Mouse (Mus musculus) embryonic fibroblast, embryonic 13.5 days (primary cell): ENCODE data around the gene Tmem263. TPM values are rescaled to one million over a fixed set of nuclear protein-coding genes. Genes with fewer than 3 reads are reported as not detected.

Experiments
- H3K27ac ChIP-seq: 2 replicates; pipeline ENCODE4 v1.5.1; 2012; ENCODE audit warnings: low read length, control low read depth, inconsistent platforms; ENCODE audit not compliant: insufficient read depth
- H3K4me1 ChIP-seq: 2 replicates; pipeline ENCODE4 v1.6.1; 2011; ENCODE audit warnings: low read length; ENCODE audit not compliant: control insufficient read depth, insufficient read depth
- H3K4me3 ChIP-seq: 2 replicates; pipeline ENCODE4 v1.5.1; 2011; ENCODE audit warnings: mild to moderate bottlenecking, control low read depth, low read length; ENCODE audit not compliant: insufficient read depth
- CTCF ChIP-seq: IDR thresholded peaks from 2 replicates; pipeline ENCODE4 v1.5.1; 2011; ENCODE audit warnings: mild to moderate bottlenecking, control low read depth, low read length, moderate library complexity, borderline replicate concordance; ENCODE audit not compliant: insufficient read depth
- POLR2A ChIP-seq: IDR thresholded peaks from 2 replicates; pipeline ENCODE4 v1.6.1; 2011; ENCODE audit warnings: low read depth, mild to moderate bottlenecking, control low read depth, low read length, moderate library complexity
- polyA plus RNA-seq: library from polyadenylated mRNA; stranded (reverse); fragments of >200 nt; gene quantifications from 2 replicates; pipeline ENCODE4 v1.2.4, GENCODE M21; 2011; ENCODE audit warnings: low read depth; ENCODE audit not compliant: missing spikeins, insufficient read length

The Tmem263 gene
- polyA plus RNA-seq, result 63.5 and 79.4 TPM in 2 replicates

DNA sequence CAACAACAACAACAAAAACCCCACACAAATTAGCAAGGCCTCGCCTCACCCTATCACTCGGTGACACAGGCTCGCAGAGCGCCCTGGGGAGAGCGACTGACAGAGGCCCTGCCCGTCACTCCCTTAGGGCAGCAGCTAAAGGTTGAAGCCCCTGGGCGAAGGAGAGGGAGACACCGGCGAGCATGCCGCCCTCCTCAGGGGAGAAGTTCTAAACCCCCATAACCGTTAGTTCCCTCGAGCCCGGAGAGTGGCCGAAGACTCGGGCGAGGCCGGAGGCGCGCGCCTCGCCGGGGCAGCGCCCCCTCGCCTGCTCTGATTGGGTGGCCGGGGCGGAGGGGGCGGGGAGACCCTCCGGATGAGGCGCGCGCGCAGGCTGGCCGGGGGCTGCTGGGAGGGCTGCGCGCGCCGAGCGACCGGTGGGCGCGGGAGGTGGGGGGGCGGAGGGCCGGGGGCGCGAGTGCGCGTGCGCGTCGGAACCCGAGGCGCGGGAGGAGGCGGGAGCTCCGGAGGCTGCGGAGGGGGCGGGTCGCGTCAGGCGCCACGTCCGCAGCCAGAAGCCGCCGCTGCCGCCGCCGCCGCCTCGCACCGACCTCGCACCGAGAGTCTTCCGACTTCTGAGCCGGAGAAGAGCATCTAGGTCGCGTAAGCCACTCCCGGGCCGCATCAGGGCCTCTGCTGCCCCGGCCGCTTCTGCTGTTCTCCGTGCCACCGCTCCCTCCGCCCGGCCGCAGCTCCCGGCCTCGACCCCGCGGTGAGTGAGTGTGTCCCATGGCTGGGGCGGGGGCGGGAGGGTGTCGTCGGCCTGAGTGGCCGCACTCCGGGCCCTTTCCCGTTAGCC lies at the start of gene Tmem263, which contains the start of gene Fhl4:
Gene Tmem263 (plus strand): TSS at position 381 of the 838 bp plus-strand sequence.
Gene Fhl4 (minus strand): TSS at position 249 of the 838 bp plus-strand sequence.
- H3K27ac ChIP-seq, result peak within 1 kb of the TSS; percentile 86
- peak within 1 kb of the TSS; percentile 93 for H3K4me3 ChIP-seq
- H3K4me1 ChIP-seq, result no peaks in the 10 kb centered on the region
- peak; percentile 83 for TF ChIP-seq POLR2A
- no peak for TF ChIP-seq CTCF

DNA sequence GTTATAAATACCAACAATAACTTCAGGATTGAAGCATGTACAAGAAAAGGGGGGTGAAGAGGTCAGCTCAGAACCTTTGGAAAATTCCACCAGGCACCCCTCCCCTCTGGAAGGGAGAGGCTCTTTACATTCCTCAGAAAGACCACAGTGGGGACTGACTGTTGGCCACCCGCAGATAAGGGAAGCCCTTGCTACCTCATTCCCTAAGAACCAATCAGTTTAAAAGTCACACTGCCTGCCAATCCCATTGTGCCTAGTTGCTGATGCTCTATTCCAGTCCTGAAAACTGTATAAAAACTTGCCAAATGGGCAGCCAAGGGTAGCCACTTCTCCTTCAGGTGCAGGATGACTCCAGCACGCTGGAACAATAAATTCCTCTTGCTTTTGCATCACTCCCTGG lies 47.6 kb upstream of the Tmem263 start:
- H3K27ac ChIP-seq, result no peak overlapping the region
- no peak for TF ChIP-seq CTCF
- TF ChIP-seq POLR2A, result no peak

GRCm38 (mm10) chr10:85071605-85072152 lies 30.7 kb upstream of the Tmem263 start:
- H3K4me3 ChIP-seq, result no peak overlapping the region
- H3K4me1 ChIP-seq, result no peaks in the 10 kb centered on the region
- H3K27ac ChIP-seq, result no peak overlapping the region
- no peak for TF ChIP-seq CTCF
- no peak for TF ChIP-seq POLR2A

More for the DNA sequence above, 47.6 kb upstream of the Tmem263 start:
- Histone ChIP-seq H3K4me3 (no peak overlapping the region), H3K4me1 (peaks cover 3% of the 10 kb centered on the region; the same call in 1 of the 2 replicates)

GRCm38 (mm10) chr10:85101841-85102240 lies 586 bp upstream of the Tmem263 start:
- Histone ChIP-seq H3K4me1 (no peaks in the 10 kb centered on the region), H3K27ac (peak overlapping the region; percentile 54), H3K4me3 (peak overlapping the region; percentile 77)
- TF ChIP-seq CTCF (no peak), POLR2A (no peak)

DNA sequence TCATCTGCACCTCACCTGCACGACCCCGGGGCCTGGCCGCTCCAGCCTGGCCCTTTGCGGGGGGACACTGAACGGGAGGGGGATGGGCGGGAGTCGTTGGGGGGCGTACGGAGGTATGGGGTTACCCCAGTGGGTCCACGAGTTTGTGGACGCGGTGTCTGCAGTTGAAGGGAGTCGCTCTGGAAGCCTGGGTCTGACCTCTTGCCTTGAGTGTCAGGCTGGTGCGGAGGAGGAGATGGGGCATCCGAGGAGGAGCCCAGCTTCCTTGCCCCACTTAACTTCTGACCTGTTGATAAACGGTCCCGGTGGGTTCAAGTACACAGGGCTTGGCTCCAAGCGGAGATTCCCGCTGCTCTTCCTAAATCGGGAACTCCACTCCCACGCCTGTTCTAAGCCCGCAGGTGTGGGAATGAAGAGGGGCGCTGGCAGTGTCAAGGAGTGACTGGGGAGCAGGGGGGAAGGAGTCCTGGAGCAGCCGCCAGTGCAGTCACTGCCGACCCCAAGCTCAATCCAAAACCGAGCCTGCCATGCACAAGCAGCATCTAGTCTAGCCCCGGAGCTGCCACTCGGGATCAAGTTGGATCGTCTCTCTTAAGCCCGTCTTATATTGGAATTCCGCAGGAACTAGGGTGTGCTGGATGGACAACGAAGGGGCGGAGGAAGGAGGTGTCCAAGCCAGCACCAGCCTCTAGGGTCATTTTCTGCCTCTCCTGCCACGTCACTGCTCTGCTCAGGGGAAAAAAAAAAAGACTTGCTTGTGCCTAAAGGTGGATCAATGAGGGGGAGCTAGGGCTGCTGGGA lies 858 bp downstream of the Tmem263 start:
- no peaks in the 10 kb centered on the region for H3K4me1 ChIP-seq
- TF ChIP-seq POLR2A (peak; percentile 63), CTCF (no peak)
- H3K4me3 ChIP-seq, result peak overlapping the region; percentile 93
- peak overlapping the region; percentile 86 for H3K27ac ChIP-seq

DNA sequence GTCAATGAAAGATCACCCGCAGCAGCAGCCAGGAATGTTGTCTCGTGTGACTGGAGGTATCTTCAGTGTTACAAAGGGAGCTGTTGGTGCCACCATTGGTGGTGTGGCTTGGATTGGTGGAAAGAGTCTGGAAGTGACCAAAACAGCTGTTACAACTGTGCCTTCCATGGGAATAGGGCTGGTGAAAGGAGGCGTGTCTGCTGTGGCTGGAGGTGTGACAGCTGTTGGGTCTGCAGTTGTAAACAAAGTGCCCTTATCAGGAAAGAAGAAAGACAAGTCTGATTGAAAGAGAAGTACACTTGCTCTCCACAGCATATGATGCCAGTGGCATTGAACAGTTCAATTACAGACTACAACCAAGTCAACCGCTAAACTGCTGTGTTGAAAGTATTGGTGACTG lies 12.0 kb downstream of the Tmem263 start:
- Histone ChIP-seq H3K4me1 (peaks cover 5% of the 10 kb centered on the region; the same call in 1 of the 2 replicates), H3K27ac (no peak overlapping the region), H3K4me3 (no peak overlapping the region)
- TF ChIP-seq CTCF, result no peak
- no peak for TF ChIP-seq POLR2A

DNA sequence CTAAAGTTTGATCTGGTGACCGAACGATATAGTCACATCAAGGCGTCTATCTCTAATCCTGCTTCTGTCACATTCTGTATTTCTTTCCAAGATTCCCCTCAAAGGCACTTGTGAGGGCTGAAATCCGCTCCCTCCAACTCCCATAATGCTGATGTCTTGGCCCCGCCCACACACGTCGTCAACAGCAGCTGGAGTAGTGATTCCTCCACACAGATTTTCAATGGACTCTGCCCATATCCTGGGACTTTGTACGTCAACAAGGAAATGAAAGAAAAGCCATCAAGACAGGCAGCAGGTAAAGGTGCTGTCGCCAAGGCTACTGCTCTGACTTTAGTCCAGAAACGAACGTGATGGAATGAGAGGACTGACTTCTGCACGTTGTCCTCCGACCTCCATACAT lies 22.8 kb downstream of the Tmem263 start:
- H3K4me3 ChIP-seq, result no peak overlapping the region
- peaks cover 5% of the 10 kb centered on the region; the same call in 1 of the 2 replicates for H3K4me1 ChIP-seq
- H3K27ac ChIP-seq, result no peak overlapping the region
- TF ChIP-seq POLR2A (no peak), CTCF (no peak)

- TF ChIP-seq CTCF, result no peak
- TF ChIP-seq POLR2A, result peak; percentile 48
- Histone ChIP-seq H3K27ac (no peak within 1 kb of the TSS), H3K4me3 (peak within 1 kb of the TSS; percentile 74), H3K4me1 (peaks cover 5% of the 10 kb centered on the region; the same call in 1 of the 2 replicates)
Measured at GRCm38 (mm10) chr10:85127395-85128287, 25.2 kb downstream of the Tmem263 start, which contains the start of gene Mterf2. Gene Mterf2, minus strand, starts transcription at chr10:85128027.

GRCm38 (mm10) chr10:85128453-85128852 lies 26.0 kb downstream of the Tmem263 start:
- Histone ChIP-seq H3K4me3 (no peak overlapping the region), H3K27ac (no peak overlapping the region), H3K4me1 (peaks cover 5% of the 10 kb centered on the region; the same call in 1 of the 2 replicates)
- no peak for TF ChIP-seq POLR2A
- TF ChIP-seq CTCF, result no peak
